Mouse (Mus musculus) CD4-positive helper T cell, adult 2 months (primary cell): ENCODE results near the gene Fam178b.
"Not testable (repeated sequence)": the region's sequence is repeated elsewhere in the genome, so short reads cannot be mapped to it uniquely, and the experiment has no call there.

ENCODE experiments used
- DNase-seq: peaks from one replicate; pipeline ENCODE4 v3.0.0-alpha.2; 2012; ENCODE audit warnings: low read depth, missing footprints, low spot score

Fam178b gene

DNA sequence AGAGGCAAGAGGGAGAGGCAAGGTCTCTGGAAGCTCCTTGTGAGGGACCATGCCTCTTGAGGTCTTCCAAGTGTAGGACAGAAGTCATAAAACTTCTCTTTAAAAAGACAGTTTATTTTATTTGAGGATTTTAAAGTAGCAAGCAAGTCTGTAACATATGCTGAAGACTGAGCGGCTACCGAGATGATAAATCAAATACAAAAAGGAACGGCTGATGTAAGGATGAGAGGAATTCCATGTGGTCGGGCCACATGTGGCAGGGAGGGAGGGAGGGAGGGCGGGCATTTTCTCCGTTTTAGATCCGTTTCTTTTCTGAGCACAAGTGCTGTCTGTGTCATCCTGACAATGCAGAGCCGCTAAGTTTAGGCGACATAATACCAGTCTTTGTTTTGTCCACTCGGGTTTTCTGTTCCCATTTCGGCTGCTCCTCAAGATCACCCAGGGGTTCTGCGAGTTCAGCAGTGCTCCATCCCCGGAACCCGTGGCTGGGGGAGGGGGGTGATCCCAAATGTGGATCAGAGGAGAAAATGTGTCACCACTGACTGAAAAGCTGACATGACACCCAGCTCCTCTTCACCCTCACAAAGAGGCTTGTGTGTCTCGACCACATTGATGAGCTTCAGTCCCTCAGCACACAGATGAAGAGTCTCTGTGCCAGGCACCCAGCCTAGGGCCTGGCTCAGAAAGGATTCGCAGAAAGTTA lies 10.2 kb downstream of the Fam178b start:
- DNase-seq: no peak

DNA sequence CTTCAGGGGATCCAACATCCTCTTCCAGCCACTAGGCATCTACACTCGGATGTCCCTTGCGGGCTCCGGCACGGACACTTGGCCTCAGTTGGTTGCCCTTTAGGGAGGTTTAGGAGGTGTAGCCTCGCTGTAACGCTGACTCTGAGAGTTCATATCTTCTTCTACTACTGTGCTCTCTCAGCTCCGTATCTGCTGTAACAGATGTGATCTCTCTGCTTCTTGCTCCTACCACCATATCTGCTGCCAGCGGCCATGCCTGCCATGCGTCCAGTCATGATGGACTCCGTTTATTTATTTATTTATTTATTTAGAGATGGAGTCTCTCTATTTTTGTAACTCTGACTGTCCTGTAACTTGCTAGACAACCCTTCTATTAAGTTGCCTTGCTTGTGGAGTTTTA lies 11.7 kb downstream of the Fam178b start:
- no peak for DNase-seq

DNA sequence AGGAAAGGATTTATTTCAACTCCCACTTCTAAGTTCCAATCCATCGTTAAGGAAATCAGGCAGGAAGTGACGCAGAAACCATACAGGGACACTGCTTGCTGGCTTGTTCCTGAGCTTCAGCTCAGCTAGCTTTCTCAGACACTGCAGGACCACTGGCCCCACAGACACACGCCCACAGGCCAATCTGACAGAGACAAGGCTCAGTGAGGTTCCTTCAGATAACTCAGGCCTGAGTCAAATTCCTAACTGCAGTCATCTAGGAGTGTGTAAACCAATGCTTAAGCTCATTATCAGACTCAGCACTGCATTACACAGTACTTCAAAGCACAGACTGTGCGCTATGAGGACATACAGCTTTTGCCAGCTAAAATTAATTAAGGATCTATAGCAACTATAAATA lies 12.7 kb downstream of the Fam178b start:
- no peak for DNase-seq

DNA sequence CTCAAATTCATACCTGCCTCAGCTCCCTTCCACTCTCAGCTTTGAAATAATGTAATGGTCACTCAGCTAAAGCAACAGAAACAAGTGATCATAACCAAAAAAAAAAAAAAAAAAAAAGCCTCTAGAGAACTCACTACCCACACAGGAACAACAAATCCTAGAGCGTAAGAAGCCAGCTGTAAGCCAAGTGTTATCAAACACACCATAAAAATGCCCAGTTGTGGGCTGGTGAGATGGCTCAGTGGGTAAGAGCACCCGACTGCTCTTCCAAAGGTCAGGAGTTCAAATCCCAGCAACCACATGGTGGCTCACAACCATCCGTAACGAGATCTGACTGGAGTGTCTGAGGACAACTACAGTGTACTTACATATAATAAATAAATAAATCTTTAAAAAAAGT lies 15.0 kb downstream of the Fam178b start:
- not testable (repeated sequence) for DNase-seq

DNA sequence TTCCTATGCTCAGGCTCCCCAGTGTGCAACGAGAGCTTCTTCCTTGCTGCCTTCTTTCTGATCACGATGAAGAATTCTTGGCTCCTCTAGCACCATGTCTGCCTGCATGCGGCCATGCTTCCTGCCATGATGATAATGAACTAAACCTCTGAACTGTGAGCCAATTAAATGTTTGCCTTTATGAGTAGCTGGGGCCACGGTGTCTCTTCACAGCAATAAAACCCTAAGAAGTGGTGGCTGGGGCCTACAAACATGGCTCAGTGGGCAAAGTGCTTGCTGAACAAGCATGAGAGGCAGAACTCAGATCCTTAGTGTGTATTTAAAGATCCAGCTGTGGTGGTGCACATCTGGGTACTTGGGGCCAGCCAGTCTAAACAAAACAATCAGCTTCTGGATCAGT lies 17.0 kb downstream of the Fam178b start:
- no peak for DNase-seq

DNA sequence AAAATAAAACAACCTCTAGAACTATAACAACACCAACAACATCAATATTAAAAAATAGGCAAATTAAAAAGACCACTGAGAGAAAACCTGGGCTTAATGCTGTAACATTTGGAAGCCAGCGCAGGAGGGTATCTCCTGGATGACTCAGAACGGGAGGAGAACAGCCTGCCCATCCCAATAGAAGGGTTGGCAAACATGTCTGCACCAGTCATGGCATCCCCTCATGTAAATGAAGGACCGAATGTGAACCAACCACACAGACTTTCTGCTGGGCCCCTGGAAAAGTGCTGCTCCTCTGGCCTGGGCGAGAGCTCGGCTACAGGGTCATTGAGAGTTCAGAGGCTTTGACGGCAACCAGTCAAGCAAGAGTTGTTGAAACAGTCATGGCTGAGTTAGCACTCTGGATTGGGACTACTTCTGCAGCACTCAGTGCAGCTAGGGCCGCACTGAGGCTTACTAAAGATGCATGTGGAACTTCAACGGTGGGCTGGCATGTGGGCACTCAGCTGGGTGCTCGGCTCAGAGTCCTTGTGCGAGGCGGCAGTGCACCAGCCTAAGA lies 17.7 kb downstream of the Fam178b start:
- DNase-seq: no peak

DNA sequence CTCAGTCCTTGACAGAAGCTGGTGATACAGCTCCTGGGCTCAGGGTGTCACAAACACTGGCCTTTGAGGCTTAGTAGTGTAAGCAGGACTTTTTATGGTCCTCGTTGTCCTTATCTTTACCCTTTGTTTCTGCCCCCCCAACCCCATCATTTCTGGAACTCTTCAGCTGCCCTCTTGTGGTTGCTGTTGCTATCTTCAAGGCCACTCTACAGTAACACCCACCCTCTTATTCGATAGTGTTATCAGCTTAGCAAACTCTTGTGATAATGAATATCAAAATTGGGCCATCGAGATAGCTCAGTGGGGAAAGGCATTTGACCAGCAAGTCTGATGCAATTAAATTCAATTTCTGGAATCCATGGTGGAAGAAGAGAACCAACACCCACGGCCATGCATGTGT lies 18.5 kb downstream of the Fam178b start:
- no peak for DNase-seq

DNA sequence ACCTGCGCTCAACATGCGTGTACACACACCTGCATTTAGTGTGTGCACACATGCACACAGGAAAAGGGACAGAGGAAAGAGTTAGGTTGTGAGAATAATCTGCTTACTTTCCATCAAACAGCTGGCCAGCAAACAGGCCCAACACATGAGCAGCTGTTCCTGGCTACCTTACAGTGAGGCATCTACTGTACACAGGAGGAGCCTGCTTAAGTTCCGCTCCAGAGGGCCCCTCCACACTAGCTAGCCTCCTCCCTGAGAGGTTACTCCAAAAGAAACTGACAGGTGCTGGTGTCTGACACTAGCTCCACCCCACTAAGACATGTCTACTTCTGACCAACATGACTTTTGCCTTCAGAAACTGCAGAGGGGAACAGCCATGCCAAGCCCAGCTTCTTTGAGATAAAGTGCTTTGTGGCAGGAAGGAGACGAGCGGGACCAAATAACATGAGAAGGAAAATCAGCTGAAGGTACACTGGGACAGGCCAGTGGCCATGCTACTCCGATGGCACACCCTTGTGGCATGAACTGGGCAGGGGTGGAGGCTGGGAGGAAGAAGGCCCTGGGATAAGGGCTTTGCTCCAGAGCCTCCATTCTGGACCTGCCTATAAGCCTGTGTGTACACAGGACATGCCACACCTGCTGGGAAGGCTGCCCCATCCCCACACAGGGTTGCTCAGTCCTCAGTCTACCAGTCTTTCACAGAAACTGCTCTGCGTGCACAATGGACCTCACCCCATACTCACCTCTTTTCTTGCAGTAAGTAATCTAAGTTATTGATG lies 24.2 kb downstream of the Fam178b start:
- no peak for DNase-seq

DNA sequence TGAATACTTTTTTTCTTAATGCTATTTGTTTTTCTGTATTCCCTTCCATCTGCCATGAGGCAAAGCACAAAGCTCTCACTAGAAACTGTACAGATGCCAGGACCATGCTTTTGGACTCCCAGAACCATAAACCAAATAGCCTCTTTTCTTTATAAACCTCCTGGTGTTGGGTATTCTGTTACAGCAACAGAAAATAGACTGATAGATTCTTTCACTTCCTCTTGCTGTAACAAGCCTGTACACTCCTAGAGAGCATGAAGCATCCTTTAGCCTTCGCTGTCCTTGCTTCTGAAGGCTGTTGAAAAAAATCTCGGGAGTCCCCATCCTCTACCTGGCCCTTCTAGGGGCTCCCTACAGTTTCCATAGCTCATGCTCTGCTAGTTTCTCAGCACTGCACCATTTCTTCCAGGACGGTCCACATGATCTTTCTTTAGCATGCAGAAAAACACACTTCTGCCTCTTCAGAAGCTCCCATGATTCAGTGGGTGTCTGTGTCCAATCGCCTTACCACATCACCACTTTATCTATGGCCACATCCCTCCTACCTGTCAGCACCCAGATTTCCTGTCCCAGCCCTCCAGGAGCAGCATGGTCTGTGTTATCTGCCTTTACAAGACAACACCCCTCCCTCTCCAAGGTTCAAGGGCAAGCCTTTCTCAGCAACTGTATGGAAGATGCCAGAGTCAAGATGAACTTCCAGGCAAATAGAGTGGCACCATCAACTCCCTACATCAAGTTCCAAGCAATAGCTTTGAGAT lies 25.1 kb downstream of the Fam178b start:
- DNase-seq: no peak

DNA sequence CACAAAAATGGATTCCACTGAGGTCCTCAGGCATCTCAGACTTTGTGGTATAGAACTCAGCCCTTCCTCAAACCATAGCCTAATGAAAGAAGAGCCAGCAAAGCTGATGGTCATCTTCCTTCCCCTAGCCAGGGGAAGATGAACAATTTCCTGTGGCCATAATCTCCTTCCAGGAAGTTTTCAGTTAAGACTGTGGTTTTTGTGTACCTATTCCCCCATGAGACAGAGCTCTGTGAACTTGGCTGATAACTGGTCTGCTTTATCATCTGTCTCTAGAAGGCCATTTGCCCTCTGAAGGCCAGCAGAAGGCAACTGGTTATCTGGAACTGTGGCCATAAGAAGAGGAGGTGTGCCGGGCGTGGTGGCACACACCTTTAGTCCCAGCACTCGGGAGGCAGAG lies 26.8 kb downstream of the Fam178b start:
- DNase-seq: no peak

DNA sequence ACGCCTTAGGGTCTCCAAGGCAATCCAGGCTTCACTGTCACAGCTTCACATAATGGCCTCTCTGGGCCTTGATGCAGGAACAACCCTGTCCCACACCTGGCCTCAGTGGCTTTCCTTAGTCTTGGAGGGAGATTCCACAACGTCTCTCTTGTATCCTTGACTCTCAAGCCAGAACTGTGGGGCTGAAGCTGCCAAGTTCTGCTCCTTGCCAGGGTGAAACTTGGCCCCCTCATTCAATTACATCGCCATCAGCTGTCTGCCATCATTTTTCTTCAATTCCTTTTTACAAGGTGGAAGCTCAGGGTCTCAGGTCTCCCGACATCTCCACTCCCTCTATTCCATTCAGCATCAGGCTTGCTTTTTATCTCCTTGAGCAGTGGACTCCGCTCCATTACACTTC lies 27.9 kb downstream of the Fam178b start:
- DNase-seq: no peak

DNA sequence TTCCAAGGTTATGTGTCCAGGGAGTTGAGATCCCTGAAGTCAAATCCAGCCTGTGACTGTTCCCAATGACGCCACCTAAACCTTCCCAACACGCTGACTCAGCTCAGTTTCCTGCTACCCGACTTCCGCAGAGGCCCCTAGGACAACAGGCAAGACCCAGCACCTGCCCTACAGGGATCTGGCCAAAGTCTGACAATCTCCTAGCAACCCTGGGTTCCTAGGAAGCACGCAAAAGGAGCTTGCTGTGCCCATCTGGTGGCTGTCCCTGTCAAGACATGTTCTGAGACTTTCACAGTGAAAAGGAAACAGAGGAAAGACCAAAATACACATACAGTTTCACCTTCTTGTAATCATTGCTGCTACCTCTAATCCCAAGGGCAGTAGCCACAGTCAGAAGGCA lies 35.4 kb downstream of the Fam178b start:
- no peak for DNase-seq

DNA sequence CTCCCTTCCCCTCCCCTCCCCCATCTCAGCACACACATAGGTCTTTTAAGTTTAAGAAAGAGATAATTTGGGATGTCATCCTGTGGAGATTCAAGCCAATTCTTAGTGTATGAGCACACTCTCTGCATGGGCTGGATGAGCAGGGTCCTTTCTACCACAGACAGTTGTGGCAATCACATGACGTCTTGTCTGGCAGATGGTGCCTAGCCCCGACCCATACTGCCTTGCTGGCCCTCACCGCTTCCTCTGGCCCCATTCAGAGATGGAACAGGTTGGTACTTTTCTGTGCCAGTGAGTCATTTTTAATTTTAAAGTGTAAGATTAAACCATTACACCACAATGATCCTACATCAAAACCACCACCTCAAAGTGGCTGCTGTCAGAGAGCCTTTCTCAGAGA lies 36.7 kb downstream of the Fam178b start:
- peak; percentile 28 for DNase-seq

DNA sequence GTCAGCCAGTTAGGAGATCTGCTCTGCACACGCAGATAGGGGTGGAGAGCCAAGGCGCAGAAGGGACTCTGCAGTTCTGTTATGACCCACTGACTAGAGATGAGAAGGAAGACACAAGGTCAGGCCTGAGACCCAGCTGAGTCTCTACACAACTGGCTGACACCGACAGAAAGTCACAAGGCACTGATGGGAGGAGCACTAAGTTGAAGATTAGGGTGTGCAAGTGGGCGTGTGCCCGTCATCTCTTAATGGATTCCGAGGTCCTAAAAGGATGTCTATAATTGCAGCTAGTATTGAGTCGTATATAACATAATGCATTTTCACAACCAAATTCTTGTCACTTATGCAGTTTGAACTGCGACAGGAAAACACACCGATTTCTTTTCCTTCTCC lies 38.4 kb downstream of the Fam178b start:
- no peak for DNase-seq

DNA sequence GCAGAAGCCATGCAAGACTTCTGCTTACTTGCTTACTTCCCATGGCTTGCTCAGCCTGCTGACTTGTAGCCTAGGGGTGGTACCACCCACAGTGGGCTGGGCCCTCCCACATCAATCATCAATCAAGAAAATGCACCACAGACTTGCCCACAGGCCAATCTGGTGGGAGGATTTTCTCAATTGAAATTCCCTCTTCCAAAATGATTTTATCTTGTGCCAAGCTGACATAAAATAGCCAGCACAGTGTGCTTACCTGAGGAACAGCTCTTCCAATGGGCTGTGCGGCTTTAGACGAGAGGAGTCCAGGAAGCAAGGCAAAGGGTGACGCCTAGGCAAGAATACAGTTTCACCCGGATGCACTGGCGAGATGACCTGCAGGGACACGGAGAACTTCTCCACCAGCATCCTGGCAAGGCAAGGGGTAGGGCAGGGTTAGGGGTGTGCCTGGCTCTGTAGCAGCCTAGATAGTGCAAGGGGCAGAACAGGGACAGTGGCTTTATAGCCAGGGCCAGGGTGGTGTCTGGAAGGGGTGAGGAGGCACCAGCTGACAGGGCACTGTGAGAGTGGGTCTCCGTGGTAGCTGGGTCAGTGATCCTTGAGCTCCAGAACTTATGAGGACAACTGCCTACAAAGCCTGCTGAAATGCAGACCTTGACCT lies 38.9 kb downstream of the Fam178b start:
- no peak for DNase-seq

DNA sequence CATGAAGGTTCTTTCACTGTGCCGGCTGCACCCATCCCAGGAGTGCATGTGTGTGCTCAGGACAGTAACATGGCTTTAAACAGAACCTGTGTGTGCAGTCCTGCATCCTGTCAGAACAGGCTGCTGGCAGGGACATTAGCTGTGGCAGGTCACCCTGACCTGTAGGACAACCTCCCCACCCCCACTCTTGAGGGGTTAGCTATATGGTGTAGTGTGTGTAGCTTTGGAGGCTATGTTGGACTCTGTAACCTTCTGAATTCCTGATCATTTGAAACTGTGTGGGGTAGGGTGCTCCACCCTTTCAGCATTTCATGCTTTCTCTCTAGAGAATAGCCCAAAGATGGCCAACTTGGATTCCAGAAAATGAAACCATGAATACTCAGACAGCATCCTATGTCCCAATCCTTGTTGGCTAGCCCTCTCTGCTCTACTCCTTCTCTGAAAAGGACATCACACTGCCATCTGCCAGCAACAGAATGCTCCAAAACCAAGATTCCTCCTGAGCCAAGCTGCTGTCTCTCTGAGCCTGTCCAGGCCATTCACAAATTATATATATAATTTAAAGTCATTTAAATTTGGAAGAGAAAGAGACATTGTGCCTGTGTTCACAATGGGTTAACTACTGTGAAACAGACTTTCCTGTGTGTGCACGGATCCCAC lies 47.0 kb downstream of the Fam178b start:
- no peak for DNase-seq

DNA sequence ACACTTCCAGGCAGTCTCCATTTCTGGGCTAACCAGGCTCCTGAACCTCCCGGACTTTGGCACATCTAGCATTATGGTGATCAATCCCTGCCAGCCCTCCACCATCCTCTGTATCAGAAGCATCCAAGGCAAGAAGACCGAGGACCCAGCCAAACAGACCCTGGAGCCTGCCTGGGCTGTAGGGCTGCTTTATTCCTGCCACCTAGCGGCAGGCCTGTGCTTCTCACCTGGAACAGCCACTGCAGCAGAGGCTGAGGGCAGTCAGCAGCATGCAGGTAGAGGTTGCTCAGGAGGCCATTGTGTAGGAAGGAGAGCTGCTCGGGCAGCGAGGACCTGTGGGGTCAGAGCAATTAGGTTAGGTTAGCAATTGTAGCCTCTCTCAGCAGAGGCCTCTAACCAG lies 48.0 kb downstream of the Fam178b start:
- DNase-seq: peak; percentile 66

DNA sequence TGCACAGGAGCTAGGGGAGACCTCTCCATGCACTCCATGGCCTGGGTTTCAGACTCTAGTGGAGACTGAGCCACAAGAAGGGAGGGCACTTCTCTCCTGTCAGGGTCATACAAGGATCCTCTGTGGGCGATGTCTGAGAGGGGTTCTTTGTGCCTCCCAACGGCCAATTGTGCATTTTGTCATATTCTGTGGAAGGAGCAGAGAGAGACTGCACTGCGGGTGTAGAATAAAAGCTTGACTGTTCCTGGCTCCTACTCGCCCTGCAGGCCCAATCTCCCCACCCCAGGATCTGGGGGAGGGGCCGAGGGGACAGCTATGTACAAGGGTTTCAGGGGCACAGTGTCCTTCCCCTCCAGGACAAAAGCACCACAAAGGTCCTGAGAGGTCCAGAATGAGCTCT lies 49.1 kb downstream of the Fam178b start:
- no peak for DNase-seq

DNA sequence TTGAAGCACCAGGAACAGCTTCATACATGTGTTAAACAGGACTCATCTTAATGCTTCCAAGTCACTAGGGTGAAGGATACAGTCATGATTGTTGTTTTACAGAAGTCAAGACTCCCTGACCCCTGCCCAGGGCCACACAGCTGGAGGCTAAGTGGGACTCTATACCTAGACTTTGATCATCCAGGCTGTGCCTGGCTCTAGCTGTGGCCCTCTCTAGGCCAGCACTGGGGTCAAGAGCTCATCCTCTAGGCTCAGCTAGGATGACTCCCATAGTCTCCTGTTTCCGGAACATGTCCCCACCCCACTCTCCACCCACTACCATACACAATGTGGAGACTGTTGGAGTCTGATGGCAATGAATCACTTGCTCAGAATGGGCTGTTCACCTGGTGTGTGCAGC lies 50.1 kb downstream of the Fam178b start:
- DNase-seq: no peak

DNA sequence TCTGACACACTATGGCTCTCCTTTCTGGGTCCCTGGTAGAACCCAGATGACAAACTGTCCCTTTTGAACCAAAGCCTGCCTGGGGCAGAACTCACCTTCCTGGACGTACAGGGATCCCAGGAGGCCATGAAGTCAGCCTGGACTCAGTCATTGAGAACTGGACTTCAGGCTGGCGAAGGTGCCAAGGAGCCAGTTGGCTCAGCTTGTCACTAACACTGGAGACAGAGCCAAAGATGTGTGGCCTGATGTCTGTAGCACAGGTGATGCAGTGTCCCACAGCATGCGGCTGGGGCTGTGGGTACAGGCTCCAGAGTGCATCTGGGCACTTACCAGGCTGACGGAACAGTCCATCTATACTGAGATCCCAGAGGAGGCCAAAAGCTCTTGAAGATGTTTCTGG lies 50.9 kb downstream of the Fam178b start:
- no peak for DNase-seq

DNA sequence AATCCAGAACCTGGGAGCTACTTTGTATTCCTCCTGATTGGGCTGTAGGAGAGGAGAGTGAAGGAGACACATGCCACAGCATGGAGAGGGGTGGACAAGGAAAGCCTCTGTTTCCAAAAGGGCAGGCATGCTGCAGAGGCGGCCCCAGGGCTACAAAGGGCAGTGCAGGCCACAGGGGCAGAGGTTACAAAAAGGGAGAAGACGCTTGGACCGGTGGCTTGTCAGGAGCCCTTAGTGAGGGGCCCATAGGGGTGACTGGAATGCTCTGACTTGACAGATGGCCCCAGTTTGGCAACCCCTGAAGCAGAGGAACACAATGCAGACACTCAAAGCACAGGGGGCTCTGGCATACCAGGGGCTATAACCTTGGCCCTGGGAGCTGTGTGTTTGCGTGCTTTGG lies 51.6 kb downstream of the Fam178b start:
- DNase-seq: no peak
